ENCODE assay signal across 16 mouse cellular contexts in the genomic region with DNA sequence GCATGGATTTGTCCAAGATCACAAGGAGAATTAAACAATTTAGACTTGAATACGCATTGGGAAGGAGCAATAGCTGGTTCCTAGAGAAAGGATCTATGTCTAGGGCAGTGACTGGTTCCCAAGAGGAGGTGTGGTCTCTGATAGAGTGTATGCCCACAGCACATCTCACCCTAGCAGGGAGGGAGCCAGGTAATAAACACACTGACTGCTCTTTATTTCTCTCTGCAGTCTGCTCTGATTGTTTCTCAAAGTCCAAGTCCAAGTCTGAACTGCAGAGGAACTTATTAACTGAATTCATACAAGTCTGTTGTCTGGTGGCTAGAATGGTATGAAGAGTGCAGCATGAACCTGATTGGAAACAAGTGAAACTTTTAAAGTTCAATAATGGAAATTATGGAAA.
"Had no signal": no experiment of that assay in that cellular context is flagged by ENCODE, and none has a peak within 500 bp of the region (broad histone marks: within the 10 kb centered on the region; RNA-seq: fewer than 3 reads in every experiment).

No protein-coding gene starts in this region.

- H3K4me3 ChIP-seq: limb, embryonic 12.5 days; liver, embryonic 13.5 days; lung, embryonic 15.5 days; megakaryocyte, embryonic 14.5 days; midbrain, embryonic 12.5 days; neural tube, embryonic 13.5 days had no signal

- H3K27ac ChIP-seq: limb, embryonic 12.5 days; liver, embryonic 13.5 days; lung, embryonic 15.5 days; macrophage; midbrain, embryonic 12.5 days; neural tube, embryonic 13.5 days had no signal

- H3K9me3 ChIP-seq: limb, embryonic 12.5 days; liver, embryonic 13.5 days; lung, embryonic 15.5 days; midbrain, embryonic 12.5 days; neural tube, embryonic 13.5 days had no signal

- H3K36me3 ChIP-seq: limb, embryonic 12.5 days; liver, embryonic 13.5 days; lung, embryonic 15.5 days; midbrain, embryonic 12.5 days; neural tube, embryonic 13.5 days had no signal

- H3K4me2 ChIP-seq: limb, embryonic 12.5 days; liver, embryonic 13.5 days; lung, embryonic 15.5 days; midbrain, embryonic 12.5 days; neural tube, embryonic 13.5 days had no signal

- H3K27me3 ChIP-seq: limb, embryonic 12.5 days; liver, embryonic 13.5 days; lung, embryonic 15.5 days; megakaryocyte, embryonic 14.5 days; midbrain, embryonic 12.5 days; neural tube, embryonic 13.5 days had no signal

- ATAC-seq: hindbrain, embryonic 16.5 days; inflammation-experienced regulatory T-cells, adult 6 months; liver, postnatal 0 days; midbrain, embryonic 16.5 days had no signal

- DNase-seq: layer of hippocampus, adult 9-11 months; liver; liver, embryonic 13.5 days; liver, postnatal 0 days; lung, postnatal 14 days; right cerebral cortex, postnatal 4 days; thymus, postnatal 36 days had no signal

- H3K9ac ChIP-seq: limb, embryonic 12.5 days; liver, embryonic 13.5 days; liver, postnatal 0 days; lung, embryonic 15.5 days; midbrain, embryonic 12.5 days; neural tube, embryonic 13.5 days had no signal

- H3K4me1 ChIP-seq: limb, embryonic 12.5 days; liver, embryonic 13.5 days; lung, embryonic 15.5 days; megakaryocyte, embryonic 14.5 days; midbrain, embryonic 12.5 days; neural tube, embryonic 13.5 days had no signal
